In the genomic region with DNA sequence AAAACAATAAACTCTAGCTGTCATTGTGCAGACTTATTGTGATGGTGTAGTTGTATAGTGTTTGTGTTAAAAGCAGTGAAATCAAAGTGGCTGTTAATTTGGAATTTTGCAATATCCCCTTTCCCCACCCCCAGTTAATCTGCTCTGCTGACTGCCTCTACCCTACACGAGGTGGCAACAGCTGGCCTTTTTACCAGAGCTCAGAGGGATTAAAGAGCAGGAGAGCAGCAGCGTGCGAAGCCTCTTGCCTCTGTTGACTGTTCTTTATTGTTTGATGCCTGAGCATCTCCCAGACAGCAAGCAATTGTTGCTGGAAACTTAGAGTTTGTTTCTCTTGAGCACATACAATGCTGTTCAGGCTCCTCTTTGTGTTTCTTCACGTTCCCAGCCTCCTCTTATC, we compare ENCODE assay signal across 14 mouse cellular contexts. TPM values are rescaled to one million over a fixed set of nuclear protein-coding genes. Genes with fewer than 3 reads are reported as not detected.
DNase-seq lines count a peak whose midpoint lies in the region; ATAC-seq lines count a peak whose summit lies in the region.
"Had no signal": no experiment of that assay in that cellular context is flagged by ENCODE, and none has a peak within 500 bp of the region (broad histone marks: within the 10 kb centered on the region; RNA-seq: fewer than 3 reads in every experiment).

No protein-coding gene starts in this region.

- no peaks in the 10 kb centered on the region for H3K27me3 ChIP-seq in forebrain, embryonic 11.5 days (ENCODE audit: control insufficient read depth, insufficient read depth, low read length)
- H3K27me3 ChIP-seq in forebrain, embryonic 16.5 days (replicated peaks; ENCODE audit: control insufficient read depth, insufficient read depth, low read length): no peaks in the 10 kb centered on the region
- peaks cover 64% of the 10 kb centered on the region for H3K27me3 ChIP-seq in midbrain, embryonic 13.5 days
- H3K27me3 ChIP-seq in kidney, embryonic 14.5 days (ENCODE audit: control insufficient read depth, insufficient read depth, low read length): no peaks in the 10 kb centered on the region
- H3K27me3 ChIP-seq: embryonic facial prominence, embryonic 13.5 days; limb, embryonic 13.5 days had no signal

- no peak overlapping the region for H3K4me3 ChIP-seq in forebrain, embryonic 11.5 days (ENCODE audit: low read depth, low read length)
- no peak overlapping the region for H3K4me3 ChIP-seq in forebrain, embryonic 16.5 days (replicated peaks; ENCODE audit: low read length)
- H3K4me3 ChIP-seq in midbrain, embryonic 13.5 days (replicated peaks): no peak overlapping the region
- no peak overlapping the region for H3K4me3 ChIP-seq in kidney, embryonic 14.5 days (ENCODE audit: low read length)
- H3K4me3 ChIP-seq: embryonic facial prominence, embryonic 13.5 days; left cerebral cortex, adult 2 months; limb, embryonic 13.5 days; myocyte had no signal

- no peak for DNase-seq in forebrain, embryonic 11.5 days (ENCODE audit: low spot score)
- peak; percentile 22 for DNase-seq in left cerebral cortex, postnatal 4 days
- DNase-seq in left cerebral cortex, postnatal 36 days (ENCODE audit: low spot score in 2 of 2): no peak
- DNase-seq in natural killer cell, adult 2 months (ENCODE audit: low spot score in 2 of 2): no peak
- DNase-seq: heart, adult 11 months had no signal

- intact Hi-C loops in left cerebral cortex, postnatal 4 days (cut with DNase I): loop anchor here (10.0 kb wide), 1 partner anchor 599 kb away; no protein-coding TSS in a partner anchor
- intact Hi-C loops in left cerebral cortex, postnatal 36 days (cut with DNase I): no loop called here

- H3K4me2 ChIP-seq in forebrain, embryonic 11.5 days (ENCODE audit: low read depth, low read length, severe bottlenecking): no peak overlapping the region
- no peak overlapping the region for H3K4me2 ChIP-seq in forebrain, embryonic 16.5 days (ENCODE audit: low read length)
- no peak overlapping the region for H3K4me2 ChIP-seq in midbrain, embryonic 13.5 days (replicated peaks)
- H3K4me2 ChIP-seq in kidney, embryonic 14.5 days (replicated peaks; ENCODE audit: low read depth, low read length): no peak overlapping the region
- H3K4me2 ChIP-seq: embryonic facial prominence, embryonic 13.5 days; limb, embryonic 13.5 days had no signal

- H3K27ac ChIP-seq in forebrain, embryonic 11.5 days (ENCODE audit: low read depth, low read length): no peak overlapping the region
- H3K27ac ChIP-seq in forebrain, embryonic 16.5 days (ENCODE audit: low read length): no peak overlapping the region
- H3K27ac ChIP-seq in midbrain, embryonic 13.5 days: no peak overlapping the region; the same call in 1 of the 2 replicates
- no peak overlapping the region for H3K27ac ChIP-seq in kidney, embryonic 14.5 days (ENCODE audit: low read depth, low read length)
- H3K27ac ChIP-seq: embryonic facial prominence, embryonic 13.5 days; left cerebral cortex, adult 2 months; limb, embryonic 13.5 days; liver, embryonic 14.5 days had no signal

- H3K9me3 ChIP-seq in forebrain, embryonic 11.5 days (ENCODE audit: control insufficient read depth, low read length): no peaks in the 10 kb centered on the region
- H3K9me3 ChIP-seq in forebrain, embryonic 16.5 days (ENCODE audit: control insufficient read depth, low read length): no peaks in the 10 kb centered on the region
- H3K9me3 ChIP-seq in midbrain, embryonic 13.5 days: no peaks in the 10 kb centered on the region
- no peaks in the 10 kb centered on the region for H3K9me3 ChIP-seq in kidney, embryonic 14.5 days (ENCODE audit: control insufficient read depth, low read length)
- H3K9me3 ChIP-seq: embryonic facial prominence, embryonic 13.5 days; limb, embryonic 13.5 days had no signal

- H3K9ac ChIP-seq in forebrain, embryonic 11.5 days (ENCODE audit: low read length): no peak overlapping the region
- H3K9ac ChIP-seq in forebrain, embryonic 16.5 days (replicated peaks; ENCODE audit: low read depth, low read length): no peak overlapping the region
- no peak overlapping the region for H3K9ac ChIP-seq in midbrain, embryonic 13.5 days (replicated peaks)
- H3K9ac ChIP-seq in kidney, embryonic 14.5 days (ENCODE audit: low read depth, low read length): no peak overlapping the region
- H3K9ac ChIP-seq: embryonic facial prominence, embryonic 13.5 days; limb, embryonic 13.5 days; liver, embryonic 14.5 days had no signal

- H3K36me3 ChIP-seq in forebrain, embryonic 11.5 days (ENCODE audit: control insufficient read depth, insufficient read depth, low read length): peaks cover 2% of the 10 kb centered on the region; the same call in 1 of the 2 replicates
- H3K36me3 ChIP-seq in forebrain, embryonic 16.5 days (ENCODE audit: control insufficient read depth, insufficient read depth): peaks cover 5% of the 10 kb centered on the region; the same call in 1 of the 2 replicates
- H3K36me3 ChIP-seq in midbrain, embryonic 13.5 days: peaks cover 47% of the 10 kb centered on the region
- peaks cover 45% of the 10 kb centered on the region for H3K36me3 ChIP-seq in kidney, embryonic 14.5 days (ENCODE audit: control insufficient read depth, insufficient read depth, low read length)

- peak; percentile 63 for ATAC-seq in forebrain, embryonic 11.5 days (replicated peaks; ENCODE audit: low FRiP score)
- ATAC-seq in forebrain, embryonic 16.5 days: no peak
- ATAC-seq in midbrain, embryonic 13.5 days: peak; percentile 80
- no peak for ATAC-seq in kidney, embryonic 14.5 days (ENCODE audit: low FRiP score, low TSS enrichment)
- no peak for ATAC-seq in monocyte, adult 5-6 weeks (replicated peaks; ENCODE audit: insufficient number of reproducible peaks, low FRiP score, low TSS enrichment, poor library complexity, severe bottlenecking)

- 10% methylated on average over 4 of the region's 4 CpGs for WGBS in forebrain, embryonic 11.5 days
- WGBS in forebrain, embryonic 16.5 days: 10% methylated on average over 4 of the region's 4 CpGs
- 5% methylated on average over 4 of the region's 4 CpGs for WGBS in midbrain, embryonic 13.5 days
- 52% methylated on average over 4 of the region's 4 CpGs for WGBS in kidney, embryonic 14.5 days

- peaks cover 2% of the 10 kb centered on the region; the same call in 1 of the 2 replicates for H3K4me1 ChIP-seq in forebrain, embryonic 11.5 days (replicated peaks; ENCODE audit: control insufficient read depth, insufficient read depth, low read length)
- H3K4me1 ChIP-seq in forebrain, embryonic 16.5 days (replicated peaks; ENCODE audit: control insufficient read depth, insufficient read depth, low read length): no peaks in the 10 kb centered on the region
- peaks cover 16% of the 10 kb centered on the region for H3K4me1 ChIP-seq in midbrain, embryonic 13.5 days (replicated peaks)
- no peaks in the 10 kb centered on the region for H3K4me1 ChIP-seq in kidney, embryonic 14.5 days (ENCODE audit: control insufficient read depth, insufficient read depth, low read length)
- H3K4me1 ChIP-seq: embryonic facial prominence, embryonic 13.5 days had no signal

RNA-seq across cellular contexts. Expression of a gene that starts 56.6 kb away (rescaled TPM):
- 50.2 and 53.1 TPM in 2 replicates for polyA plus RNA-seq in forebrain, embryonic 11.5 days (2014; fragmentation: Nextera tagmentation; extraction: Ambion mirVana)
- polyA plus RNA-seq in forebrain, embryonic 16.5 days (2015; fragmentation: Nextera tagmentation; extraction: Ambion mirVana): 53.1 and 57.5 TPM in 2 replicates
- 100 to 1,000 TPM in 1 of 2 experiments, 10 to 100 TPM in 1; 97.2 to 105 TPM for total RNA-seq in left cerebral cortex, postnatal 4 days (2021)
- total RNA-seq in left cerebral cortex, postnatal 36 days (2021): 100 to 1,000 TPM; 109 to 113 TPM
- polyA plus RNA-seq in midbrain, embryonic 13.5 days (2015; fragmentation: Nextera tagmentation; extraction: Ambion mirVana): 42.0 and 47.8 TPM in 2 replicates
- 19.5 and 44.0 TPM in 2 replicates for polyA plus RNA-seq in kidney, embryonic 14.5 days (2014; fragmentation: Nextera tagmentation; extraction: Ambion mirVana)
- total RNA-seq in monocyte, adult 5-6 weeks (2017): 53.4 to 71.9 TPM (median 57.4 TPM) in 3 replicates

Comparison
In these comparisons a context has a peak if more than half of its experiments do, and no peak if none do; other contexts are left out.
1. ATAC-seq: peak in forebrain, embryonic 11.5 days (single experiment) and midbrain, embryonic 13.5 days (single experiment); none in forebrain, embryonic 16.5 days (single experiment), kidney, embryonic 14.5 days (single experiment) and monocyte, adult 5-6 weeks (single experiment).